Mouse (Mus musculus) limb, embryonic 13.5 days (tissue): ENCODE measurements around the gene Gstm3. TPM values are rescaled to one million over a fixed set of nuclear protein-coding genes. Genes with fewer than 3 reads are reported as not detected.

ENCODE experiments used
- ATAC-seq: fragments of 200-750 bp; cut with Nextera tagmentation; 2 replicates; pipeline ENCODE4 v1.8.0; 2017; ENCODE audit warnings: low read depth, moderate number of reproducible peaks, moderate TSS enrichment; ENCODE audit not compliant: low FRiP score
- H3K27ac ChIP-seq: fragments of 300-500 bp; sonication (generic); 2 replicates; pipeline ENCODE4 v1.5.1; 2015; ENCODE audit warnings: inconsistent platforms, mild to moderate bottlenecking, moderate library complexity
- H3K27me3 ChIP-seq: fragments of 300-500 bp; sonication (generic); 2 replicates; pipeline ENCODE4 v1.6.1; 2015; ENCODE audit warnings: mild to moderate bottlenecking, inconsistent platforms
- H3K36me3 ChIP-seq: fragments of 300-500 bp; sonication (generic); 2 replicates; pipeline ENCODE4 v1.6.1; 2015; ENCODE audit warnings: inconsistent platforms, mild to moderate bottlenecking, moderate library complexity
- H3K4me1 ChIP-seq: fragments of 300-500 bp; sonication (generic); 2 replicates; pipeline ENCODE4 v1.6.1; 2015; ENCODE audit warnings: inconsistent platforms
- H3K4me2 ChIP-seq: fragments of 300-500 bp; sonication (generic); replicated peaks from 2 replicates; pipeline ENCODE4 v1.6.1; 2015; ENCODE audit warnings: inconsistent platforms, mild to moderate bottlenecking, moderate library complexity
- H3K4me3 ChIP-seq: fragments of 300-500 bp; sonication (generic); 2 replicates; pipeline ENCODE4 v1.5.1; 2015; ENCODE audit warnings: moderate library complexity, mild to moderate bottlenecking, inconsistent platforms
- H3K9ac ChIP-seq: fragments of 300-500 bp; sonication (generic); 2 replicates; pipeline ENCODE4 v1.6.1; 2015; ENCODE audit warnings: mild to moderate bottlenecking, inconsistent platforms
- H3K9me3 ChIP-seq: fragments of 300-500 bp; sonication (generic); 2 replicates; pipeline ENCODE4 v1.6.1; 2016; ENCODE audit warnings: inconsistent platforms
- WGBS: fragments of 180-500 bp; shearing (Covaris S2); methylation state at CpG from one replicate; pipeline ENCODE4 v1.1.7; 2015; 5-methylcytosine and 5-hydroxymethylcytosine counted together
- polyA plus RNA-seq: library from polyadenylated mRNA; unstranded; fragments of >200 nt; fragmentation: Nextera tagmentation; extraction: Ambion mirVana; gene quantifications from 2 replicates; pipeline ENCODE4 v1.2.1, GENCODE M21; 2015

The Gstm3 gene
- polyA plus RNA-seq, 1 experiment from 2014 or later: not detected

DNA sequence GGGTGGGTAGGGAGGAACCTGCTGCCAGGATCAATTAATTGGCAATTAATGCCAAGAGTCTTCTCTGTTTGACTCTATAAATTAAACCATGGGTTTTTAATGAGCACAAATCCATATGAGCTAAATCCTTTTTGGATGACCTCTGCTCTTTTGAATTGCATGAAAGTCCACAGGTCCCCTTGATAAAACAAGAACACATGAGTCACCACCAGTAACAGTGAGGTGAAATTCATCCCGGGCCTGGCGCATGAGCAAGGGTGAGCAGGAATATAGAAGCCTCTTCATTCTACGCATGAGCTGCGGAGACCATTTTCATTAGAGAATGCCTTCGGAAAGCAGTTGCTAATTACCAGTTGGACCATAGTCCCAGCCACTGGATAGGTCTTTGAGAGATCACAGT, 48.7 kb downstream of the Gstm3 start:
- 87% methylated on average over 5 of the region's 5 CpGs for WGBS
- H3K27me3 ChIP-seq: no peaks in the 10 kb centered on the region
- H3K4me1 ChIP-seq: no peaks in the 10 kb centered on the region
- no peaks in the 10 kb centered on the region for H3K9me3 ChIP-seq
- H3K4me3 ChIP-seq: no peak overlapping the region
- H3K36me3 ChIP-seq: no peaks in the 10 kb centered on the region
- ATAC-seq: no peak
- no peak overlapping the region for H3K9ac ChIP-seq
- no peak overlapping the region for H3K4me2 ChIP-seq
- no peak overlapping the region for H3K27ac ChIP-seq

DNA sequence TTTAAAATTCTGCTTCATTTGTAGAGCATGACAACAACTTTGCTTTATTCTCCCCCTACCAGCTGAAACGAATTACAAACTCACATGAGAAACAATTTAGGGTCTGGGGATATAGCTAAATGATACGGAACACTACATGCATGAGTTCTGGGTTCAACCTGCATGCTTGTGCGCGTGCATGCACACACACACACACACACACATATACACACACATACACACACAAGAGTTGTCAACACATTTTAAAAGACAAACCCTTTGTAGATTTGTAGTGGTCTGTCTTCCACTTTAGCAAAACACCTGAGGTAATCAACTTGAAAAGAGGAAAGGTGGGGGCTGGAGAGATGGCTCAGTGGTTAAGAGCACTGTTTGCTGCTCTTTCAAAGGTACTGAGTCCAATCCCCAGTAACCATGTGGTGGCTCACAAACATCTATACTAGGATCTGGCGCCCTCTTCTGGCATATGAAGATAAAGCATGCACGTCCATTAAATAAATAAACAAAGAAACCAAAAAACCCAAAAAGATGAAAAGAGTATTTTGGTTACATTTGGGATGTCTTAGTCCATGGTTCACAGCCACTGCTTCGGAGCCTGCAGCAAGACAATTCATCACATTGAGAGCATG, 51.2 kb downstream of the Gstm3 start:
- H3K4me3 ChIP-seq: no peak overlapping the region
- no peaks in the 10 kb centered on the region for H3K36me3 ChIP-seq
- WGBS: 54% methylated on average over 7 of the region's 7 CpGs
- no peaks in the 10 kb centered on the region for H3K27me3 ChIP-seq
- no peak overlapping the region for H3K9ac ChIP-seq
- no peaks in the 10 kb centered on the region for H3K4me1 ChIP-seq
- no peak overlapping the region for H3K4me2 ChIP-seq
- no peak for ATAC-seq
- no peaks in the 10 kb centered on the region for H3K9me3 ChIP-seq
- no peak overlapping the region for H3K27ac ChIP-seq

GRCm38 (mm10) chr3:107917097-107917496, 52.0 kb downstream of the Gstm3 start:
- H3K4me3 ChIP-seq: no peak overlapping the region
- no peak for ATAC-seq
- no peaks in the 10 kb centered on the region for H3K27me3 ChIP-seq
- H3K4me1 ChIP-seq: no peaks in the 10 kb centered on the region
- H3K9ac ChIP-seq: no peak overlapping the region
- no peaks in the 10 kb centered on the region for H3K9me3 ChIP-seq
- no peak overlapping the region for H3K4me2 ChIP-seq
- no peak overlapping the region for H3K27ac ChIP-seq
- 79% methylated on average over 3 of the region's 3 CpGs for WGBS
- H3K36me3 ChIP-seq: no peaks in the 10 kb centered on the region

DNA sequence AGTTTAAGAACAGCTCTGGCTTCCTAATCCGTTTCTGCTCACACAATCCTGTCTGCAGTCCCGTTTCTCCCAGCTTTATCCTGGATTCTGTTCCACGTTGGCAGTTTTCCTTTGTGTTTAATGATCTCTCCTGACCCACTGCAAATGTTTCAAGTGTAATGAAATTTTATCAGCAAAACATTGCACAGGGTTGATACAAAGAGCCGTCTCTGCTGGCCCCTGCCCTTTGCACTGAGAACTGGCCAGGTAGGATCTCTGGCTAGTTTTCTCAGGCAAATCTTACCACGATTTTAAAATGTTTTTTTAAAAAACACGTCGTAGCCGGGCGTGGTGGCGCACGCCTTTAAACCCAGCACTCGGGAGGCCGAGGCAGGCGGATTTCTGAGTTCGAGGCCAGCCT, 52.4 kb downstream of the Gstm3 start:
- Histone ChIP-seq H3K4me3 (no peak overlapping the region), H3K27me3 (no peaks in the 10 kb centered on the region), H3K9ac (no peak overlapping the region), H3K36me3 (no peaks in the 10 kb centered on the region), H3K27ac (no peak overlapping the region), H3K4me2 (no peak overlapping the region), H3K4me1 (no peaks in the 10 kb centered on the region), H3K9me3 (no peaks in the 10 kb centered on the region)
- 79% methylated on average over 15 of the region's 15 CpGs for WGBS
- no peak for ATAC-seq

Other genes with a start within 250 kb of the Gstm3 start
- gene Csf1, start 208.8 kb downstream of the Gstm3 start, polyA plus RNA-seq: 8.8 and 10.2 TPM in 2 replicates
- 0.38 TPM in 1 of 2 replicates, not detected in the other for gene Eps8l3, start 92.1 kb downstream of the Gstm3 start, polyA plus RNA-seq
- 260 TPM in 2 replicates for gene Gstm5, start 73.5 kb downstream of the Gstm3 start, polyA plus RNA-seq
- 33.3 and 33.5 TPM in 2 replicates for gene Gstm7, start 37.5 kb downstream of the Gstm3 start, polyA plus RNA-seq
- gene Gstm6, start 25.5 kb downstream of the Gstm3 start, polyA plus RNA-seq: 10.5 and 12.0 TPM in 2 replicates
- gene Gstm2, start 17.2 kb upstream of the Gstm3 start, polyA plus RNA-seq: 46.7 and 52.1 TPM in 2 replicates
- 42.7 and 54.9 TPM in 2 replicates for gene Gstm1, start 48.7 kb upstream of the Gstm3 start, polyA plus RNA-seq
- 14.6 and 15.4 TPM in 2 replicates for gene Gstm4, start 75.6 kb upstream of the Gstm3 start, polyA plus RNA-seq
- 48.5 and 49.2 TPM in 2 replicates for gene Ampd2, start 117.4 kb upstream of the Gstm3 start, polyA plus RNA-seq
- gene Gnat2, start 123.5 kb upstream of the Gstm3 start, polyA plus RNA-seq: 0.72 and 0.78 TPM in 2 replicates
- 184 and 193 TPM in 2 replicates for gene Gnai3, start 176.9 kb upstream of the Gstm3 start, polyA plus RNA-seq
- gene Gpr61, start 185.6 kb upstream of the Gstm3 start, polyA plus RNA-seq: 0.09 and 0.19 TPM in 2 replicates
- 4.3 and 4.4 TPM in 2 replicates for gene Amigo1, start 217.1 kb upstream of the Gstm3 start, polyA plus RNA-seq
- 1.8 and 2.1 TPM in 2 replicates for gene Cyb561d1, start 231.9 kb upstream of the Gstm3 start, polyA plus RNA-seq
- 25.4 and 26.7 TPM in 2 replicates for gene Atxn7l2, start 241.7 kb upstream of the Gstm3 start, polyA plus RNA-seq